Mouse (Mus musculus) heart, postnatal 36 days (tissue): ENCODE measurements around the gene Apoa1. TPM values are rescaled to one million over a fixed set of nuclear protein-coding genes. Genes with fewer than 3 reads are reported as not detected.
A peak's percentile ranks its signal among the peaks of the same experiment; 100 is the strongest.

Source experiments
- DNase-seq, 2 experiments: peaks; one replicate each; pipeline ENCODE4 v3.0.0; 2021 to 2022
- intact Hi-C: fragments of 180-260 bp; cut with DNase I; formaldehyde crosslinking; loops from one replicate; pipeline ENCODE4 v1.15.1; 2025
- total RNA-seq, 2 experiments: library from RNA; stranded (reverse); gene quantifications; 2 replicates each; pipeline ENCODE4 v1.2.3; 2021

Gene Apoa1
- not detected for total RNA-seq

DNA sequence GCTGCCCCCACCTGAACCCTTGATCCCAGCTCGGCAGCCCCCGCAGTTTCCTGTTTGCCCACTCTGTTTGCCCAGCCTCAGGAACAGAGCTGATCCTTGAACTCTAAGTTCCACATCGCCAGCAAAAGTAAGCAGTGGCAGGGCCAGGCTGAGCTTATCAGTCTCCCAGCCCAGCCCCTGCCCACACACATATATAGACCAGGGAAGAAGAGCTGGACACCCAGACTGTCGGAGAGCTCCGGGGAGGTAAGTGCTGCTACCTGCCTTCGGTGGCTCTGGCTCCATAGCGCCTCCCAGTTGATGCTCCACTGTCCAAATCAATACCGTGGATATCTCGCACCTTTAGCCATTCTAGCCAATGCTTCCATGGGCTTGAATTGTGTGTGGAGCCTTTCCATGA, at the start of gene Apoa1:
Gene Apoa1, plus strand, starts transcription at position 90 of the 400 bp plus-strand sequence.
- no peak for DNase-seq
- intact Hi-C loops, result no loop called here

- intact Hi-C loops, result no loop called here
- DNase-seq, result no peak
Measured at GRCm38 (mm10) chr9:46178595-46178994, 49.8 kb upstream of the Apoa1 start.

GRCm38 (mm10) chr9:46181297-46181696, 47.1 kb upstream of the Apoa1 start:
- intact Hi-C loops, result no loop called here
- no peak for DNase-seq

DNA sequence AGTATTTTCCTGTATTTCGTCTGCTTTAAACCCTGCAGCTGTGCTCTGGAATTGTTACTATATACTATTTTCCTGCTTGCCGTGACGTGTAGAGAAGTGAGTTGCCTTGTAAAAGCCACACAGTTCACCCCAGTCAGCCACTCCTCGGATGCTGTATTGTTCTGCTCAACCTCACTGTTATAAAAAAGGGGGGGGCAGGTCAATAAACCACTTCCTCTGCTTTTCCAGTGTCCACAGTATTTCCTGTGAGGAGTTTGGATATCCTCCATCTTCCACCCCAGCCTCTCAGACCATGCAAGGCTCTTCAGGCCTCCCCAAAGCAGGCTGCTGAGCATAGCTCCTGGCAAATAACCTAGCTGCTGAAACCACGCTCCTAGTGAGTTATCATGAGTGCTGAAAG, 43.8 kb upstream of the Apoa1 start:
- no peak for DNase-seq
- intact Hi-C loops, result loop anchor here (2.0 kb wide), 1 partner anchor 60 kb away; no protein-coding TSS in a partner anchor

- intact Hi-C loops, result loop anchor here (2.0 kb wide), 1 partner anchor 60 kb away; no protein-coding TSS in a partner anchor
- peak in 1 of 2 experiments; percentile 29 for DNase-seq
Measured at GRCm38 (mm10) chr9:46185191-46185590, 43.2 kb upstream of the Apoa1 start.

DNA sequence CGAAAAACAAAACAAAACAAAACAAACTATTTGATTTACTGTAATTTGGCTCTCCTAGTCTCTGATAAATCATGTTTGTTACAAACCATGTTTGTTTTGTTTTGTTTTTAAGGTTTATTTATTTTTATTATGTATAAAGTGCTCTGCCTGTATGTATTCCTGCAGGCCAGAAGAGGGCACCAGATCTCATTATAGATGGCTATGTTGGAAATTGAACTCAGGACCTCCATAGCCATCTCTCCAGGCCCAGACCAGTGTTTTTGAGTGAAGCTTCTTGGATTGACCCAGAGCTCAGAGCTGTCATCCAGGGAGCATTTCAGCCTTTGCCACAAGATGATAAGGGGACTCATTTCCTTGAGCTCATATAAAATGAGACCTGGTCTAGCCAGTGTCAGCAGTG, 42.0 kb upstream of the Apoa1 start:
- no peak for DNase-seq
- intact Hi-C loops, result loop anchor here (2.0 kb wide), 1 partner anchor 68 kb away; no protein-coding TSS in a partner anchor

DNA sequence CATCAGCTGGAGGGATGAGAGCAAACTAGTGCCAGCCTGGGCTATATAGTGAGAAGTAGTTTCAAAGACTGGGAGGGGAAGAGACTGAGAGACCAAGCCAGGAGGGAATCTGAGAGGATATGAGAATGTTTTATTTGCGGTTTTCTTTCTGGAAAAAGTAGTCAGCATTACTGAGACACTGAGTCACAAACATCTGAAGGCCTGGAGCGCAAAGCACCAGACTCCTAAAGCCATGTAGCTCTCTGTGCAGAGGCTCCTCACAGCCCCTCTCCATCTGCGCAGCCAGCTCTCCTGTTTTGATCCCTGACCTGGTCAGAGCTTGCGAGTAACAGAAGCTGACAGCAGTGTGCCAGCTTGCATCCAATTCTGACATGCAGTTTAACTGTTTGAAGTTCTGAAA, 40.0 kb upstream of the Apoa1 start:
- no peak for DNase-seq

DNA sequence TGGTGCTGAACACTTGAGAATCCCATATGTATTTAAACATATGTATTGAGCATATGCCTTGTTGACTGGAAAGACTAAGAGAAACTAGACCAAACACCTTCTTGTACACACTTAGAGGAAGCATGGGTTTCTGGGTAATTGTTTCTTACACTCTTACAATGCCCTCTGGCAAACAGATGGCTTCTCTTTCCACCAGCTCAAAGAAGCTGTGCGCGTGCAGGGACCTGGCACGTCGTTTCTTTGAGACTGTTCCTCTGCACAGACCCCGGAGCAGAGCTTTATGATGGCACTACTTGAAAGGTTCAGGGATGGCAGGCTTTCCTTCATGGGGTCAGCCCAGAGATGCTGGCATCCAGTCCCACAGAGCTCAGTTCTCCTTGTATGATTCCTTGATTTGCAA, 39.4 kb upstream of the Apoa1 start:
- no peak for DNase-seq
- intact Hi-C loops, result no loop called here

More for the DNA sequence above, 40.0 kb upstream of the Apoa1 start:
- intact Hi-C loops, result no loop called here

- DNase-seq, result no peak
- intact Hi-C loops, result no loop called here
Measured at GRCm38 (mm10) chr9:46189381-46189780, 39.0 kb upstream of the Apoa1 start.

GRCm38 (mm10) chr9:46191234-46191633, 37.1 kb upstream of the Apoa1 start:
- no peak for DNase-seq
- intact Hi-C loops, result loop anchor here (1.0 to 5.0 kb wide), 4 partner anchors 39 to 284 kb away; partner anchors contain the start of genes Pafah1b2, Pcsk7, Rnf214 and Sik3

GRCm38 (mm10) chr9:46191644-46192043, 36.7 kb upstream of the Apoa1 start:
- intact Hi-C loops, result loop anchor here (1.0 to 5.0 kb wide), 5 partner anchors 39 to 284 kb away; partner anchors contain the start of genes Pafah1b2, Pcsk7, Rnf214 and Sik3
- no peak for DNase-seq

- DNase-seq, result no peak
- intact Hi-C loops, result loop anchor here (2.0 to 5.0 kb wide), 3 partner anchors 40 to 285 kb away; partner anchors contain the start of genes Pcsk7 and Rnf214
Measured at GRCm38 (mm10) chr9:46192642-46193041, 35.7 kb upstream of the Apoa1 start.

- intact Hi-C loops, result loop anchor here (5.0 kb wide), 2 partner anchors 43 to 288 kb away; partner anchors contain the start of genes Pcsk7 and Rnf214
- no peak for DNase-seq
Measured at GRCm38 (mm10) chr9:46194809-46195208, 33.6 kb upstream of the Apoa1 start.

- intact Hi-C loops, result no loop called here
- peak; percentile 52 to 71 for DNase-seq
Measured at GRCm38 (mm10) chr9:46196699-46197169, 31.6 kb upstream of the Apoa1 start.

- intact Hi-C loops, result no loop called here
Measured at GRCm38 (mm10) chr9:46198461-46198860, 29.9 kb upstream of the Apoa1 start.

GRCm38 (mm10) chr9:46198936-46199335, 29.4 kb upstream of the Apoa1 start:
- intact Hi-C loops, result no loop called here
- no peak for DNase-seq

More at GRCm38 (mm10) chr9:46198461-46198860, 29.9 kb upstream of the Apoa1 start:
- peak; percentile 34 to 47 for DNase-seq

DNA sequence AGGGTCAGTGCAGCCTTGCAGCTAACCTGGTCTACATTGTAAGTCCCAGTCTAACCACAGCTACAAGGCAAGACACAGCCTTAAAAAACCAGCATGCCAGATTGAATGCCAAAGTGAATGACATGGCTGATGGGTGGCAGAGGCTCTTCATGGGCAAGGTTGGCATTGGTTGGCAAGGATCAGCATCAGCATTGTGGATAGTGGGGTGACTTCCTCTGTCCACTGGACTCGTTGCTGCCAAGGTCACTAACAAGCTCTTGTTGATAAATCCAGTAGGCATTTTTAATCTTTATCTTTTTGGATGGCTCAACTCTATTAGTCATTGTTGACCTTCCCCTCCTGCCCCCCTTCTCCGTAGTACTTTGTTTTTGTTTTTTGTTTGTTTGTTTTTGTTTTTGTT, 28.8 kb upstream of the Apoa1 start:
- DNase-seq, result no peak
- intact Hi-C loops, result no loop called here

- intact Hi-C loops, result no loop called here
Measured at GRCm38 (mm10) chr9:46206834-46207500, 21.4 kb upstream of the Apoa1 start.

GRCm38 (mm10) chr9:46207501-46207869, 20.9 kb upstream of the Apoa1 start:
- intact Hi-C loops, result no loop called here
- no peak for DNase-seq

More at GRCm38 (mm10) chr9:46206834-46207500, 21.4 kb upstream of the Apoa1 start:
- no peak for DNase-seq

GRCm38 (mm10) chr9:46208401-46208974, 19.9 kb upstream of the Apoa1 start:
- no peak for DNase-seq

GRCm38 (mm10) chr9:46210473-46210872, 17.9 kb upstream of the Apoa1 start:
- DNase-seq, result no peak
- intact Hi-C loops, result no loop called here

More at GRCm38 (mm10) chr9:46208401-46208974, 19.9 kb upstream of the Apoa1 start:
- intact Hi-C loops, result no loop called here

DNA sequence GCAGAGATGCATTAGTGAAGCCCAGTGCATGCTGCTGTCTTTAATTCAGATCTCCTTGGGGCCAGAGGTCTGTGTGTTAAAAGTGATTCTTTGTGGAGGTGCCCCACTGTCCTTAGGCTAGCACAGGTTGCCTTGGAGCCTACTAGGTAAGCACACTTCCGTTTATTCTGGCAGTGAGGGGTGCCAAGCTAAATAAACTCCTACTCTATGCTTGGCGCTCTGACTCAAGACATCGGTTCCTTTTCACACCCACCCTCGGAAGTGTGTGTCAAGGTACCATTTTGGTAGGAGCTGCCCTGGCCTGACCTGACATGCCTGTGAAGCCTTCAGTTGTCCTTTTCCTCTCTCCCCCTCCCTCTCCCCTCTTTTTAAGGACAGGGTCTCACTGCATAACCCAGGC, 14.1 kb upstream of the Apoa1 start:
- DNase-seq, result no peak
- intact Hi-C loops, result no loop called here
